Mouse (Mus musculus) brain, embryonic 14.5 days (tissue): Measurements from ENCODE around the gene Lmod2.

Experiments
- CTCF ChIP-seq: fragments of 200-500 bp; IDR thresholded peaks from 2 replicates; pipeline ENCODE4 v1.5.1; 2012; ENCODE audit warnings: inconsistent platforms, mild to moderate bottlenecking, moderate library complexity, borderline replicate concordance; ENCODE audit not compliant: insufficient read depth, insufficient read length; ENCODE audit errors: extremely low read depth
- POLR2A ChIP-seq: fragments of 200-500 bp; IDR thresholded peaks from 2 replicates; pipeline ENCODE4 v1.6.1; 2012; ENCODE audit warnings: mild to moderate bottlenecking, inconsistent platforms, borderline replicate concordance; ENCODE audit not compliant: poor library complexity, insufficient read depth, insufficient read length, severe bottlenecking; ENCODE audit errors: extremely low read depth

DNA sequence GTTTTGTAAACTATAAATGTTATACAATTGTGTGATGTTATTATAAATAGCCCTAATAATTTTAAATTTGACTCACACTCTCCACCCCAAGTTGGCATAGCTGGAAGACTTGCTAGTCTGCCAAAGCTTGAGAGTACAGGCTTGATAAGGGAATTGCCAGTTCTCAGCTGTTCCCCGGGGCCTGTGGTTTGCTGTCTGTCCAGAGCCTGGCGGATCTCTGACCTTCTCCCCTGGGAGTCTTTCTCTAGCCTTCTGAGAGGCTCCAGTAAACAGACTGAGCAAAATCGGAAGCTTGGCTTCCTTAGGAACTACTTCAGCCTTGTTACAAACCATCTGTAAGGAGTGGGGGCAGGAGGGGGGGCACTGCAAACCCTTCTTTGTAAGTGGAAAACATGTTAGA lies 10.7 kb upstream of the Lmod2 start:
- TF ChIP-seq POLR2A (no peak), CTCF (no peak)
